Mouse (Mus musculus) liver, adult 2 months (tissue): ENCODE measurements around the gene Accsl. TPM values are rescaled to one million over a fixed set of nuclear protein-coding genes. Genes with fewer than 3 reads are reported as not detected.

Experiments
- DNase-seq: peaks from one replicate; pipeline ENCODE4 v3.0.0-alpha.2; 2011; ENCODE audit warnings: low read depth, low spot score; ENCODE audit errors: extremely low read depth
- H3K27ac ChIP-seq: fragments of 200-500 bp; replicated peaks from 2 replicates; pipeline ENCODE4 v1.5.1; 2012; ENCODE audit warnings: low read depth, mild to moderate bottlenecking, control low read depth, inconsistent platforms, low read length; ENCODE audit not compliant: insufficient read depth
- H3K27me3 ChIP-seq: fragments of 200-500 bp; 2 replicates; pipeline ENCODE4 v1.6.1; 2012; ENCODE audit warnings: mild to moderate bottlenecking, moderate library complexity, low read length, inconsistent platforms; ENCODE audit not compliant: control insufficient read depth, insufficient read depth
- H3K36me3 ChIP-seq: fragments of 200-500 bp; 2 replicates; pipeline ENCODE4 v1.6.1; 2012; ENCODE audit warnings: low read length, inconsistent platforms; ENCODE audit not compliant: control insufficient read depth, insufficient read depth
- H3K4me1 ChIP-seq: fragments of 200-500 bp; 2 replicates; pipeline ENCODE4 v1.6.1; 2011; ENCODE audit warnings: low read length; ENCODE audit not compliant: control insufficient read depth, insufficient read depth
- H3K4me3 ChIP-seq: fragments of 200-500 bp; 2 replicates; pipeline ENCODE4 v1.5.1; 2011; ENCODE audit warnings: low read depth, mild to moderate bottlenecking, control low read depth, low read length, moderate library complexity; ENCODE audit not compliant: insufficient read depth
- H3K79me2 ChIP-seq: fragments of 200-500 bp; 2 replicates; pipeline ENCODE4 v1.6.1; 2012; ENCODE audit warnings: inconsistent platforms, mild to moderate bottlenecking, low read length, moderate library complexity; ENCODE audit not compliant: control insufficient read depth, insufficient read depth
- H3K9ac ChIP-seq: fragments of 200-500 bp; 2 replicates; pipeline ENCODE4 v1.6.1; 2012; ENCODE audit warnings: low read depth, mild to moderate bottlenecking, control low read depth, inconsistent platforms, low read length
- CTCF ChIP-seq: fragments of 200-500 bp; IDR thresholded peaks from 2 replicates; pipeline ENCODE4 v1.5.1; 2011; ENCODE audit warnings: low read depth, low read length, control low read depth
- POLR2A ChIP-seq: fragments of 200-500 bp; IDR thresholded peaks from 2 replicates; pipeline ENCODE4 v1.6.1; 2011; ENCODE audit warnings: low read length, control low read depth; ENCODE audit not compliant: insufficient read depth; ENCODE audit errors: extremely low read depth
- WGBS: fragments of 180-500 bp; shearing (Covaris S2); methylation state at CpG from one replicate; pipeline ENCODE4 v1.1.7; 2018; 5-methylcytosine and 5-hydroxymethylcytosine counted together
- polyA plus RNA-seq: library from polyadenylated mRNA; depleted of rRNA; stranded (reverse); fragments of >200 nt; gene quantifications from 2 replicates; pipeline ENCODE4 v1.2.3, GENCODE M21; 2012
- total RNA-seq: library from RNA; depleted of rRNA; stranded (reverse); fragments of >200 nt; gene quantifications from 2 replicates; pipeline ENCODE4 v1.2.3, GENCODE M21; 2014

Gene Accsl
- total and polyA plus RNA-seq, 2 experiments: not detected

GRCm38 (mm10) chr2:93880981-93881380 lies 12.0 kb upstream of the Accsl start:
- DNase-seq: peak; percentile 55
- H3K36me3 ChIP-seq: no peaks in the 10 kb centered on the region
- H3K27ac ChIP-seq: no peak overlapping the region
- no peaks in the 10 kb centered on the region for H3K27me3 ChIP-seq
- 22% methylated on average over 3 of the region's 3 CpGs for WGBS
- H3K4me1 ChIP-seq: peaks cover 2% of the 10 kb centered on the region
- H3K79me2 ChIP-seq: no peaks in the 10 kb centered on the region
- TF ChIP-seq POLR2A: no peak
- no peak for TF ChIP-seq CTCF
- H3K9ac ChIP-seq: no peak overlapping the region
- no peak overlapping the region for H3K4me3 ChIP-seq

- Histone ChIP-seq H3K79me2 (no peaks in the 10 kb centered on the region), H3K4me3 (no peak overlapping the region), H3K27me3 (no peaks in the 10 kb centered on the region), H3K36me3 (no peaks in the 10 kb centered on the region), H3K27ac (no peak overlapping the region), H3K4me1 (peaks cover 2% of the 10 kb centered on the region), H3K9ac (no peak overlapping the region)
- TF ChIP-seq CTCF: no peak
- no peak for TF ChIP-seq POLR2A
- WGBS: 68% methylated on average over 8 of the region's 8 CpGs
- no peak for DNase-seq
These were observed 11.5 kb upstream of the Accsl start for GRCm38 (mm10) chr2:93880450-93880849.

- Histone ChIP-seq H3K27ac (no peak overlapping the region), H3K36me3 (no peaks in the 10 kb centered on the region), H3K9ac (no peak overlapping the region), H3K27me3 (no peaks in the 10 kb centered on the region), H3K79me2 (no peaks in the 10 kb centered on the region), H3K4me1 (peaks cover 2% of the 10 kb centered on the region), H3K4me3 (no peak overlapping the region)
- TF ChIP-seq POLR2A: no peak
- no peak for TF ChIP-seq CTCF
- DNase-seq: no peak
- 86% methylated on average over 5 of the region's 5 CpGs for WGBS
These were observed 8.0 kb upstream of the Accsl start for GRCm38 (mm10) chr2:93877005-93877404.

GRCm38 (mm10) chr2:93874606-93875005 lies 5.6 kb upstream of the Accsl start:
- no peak for DNase-seq
- H3K79me2 ChIP-seq: no peaks in the 10 kb centered on the region
- H3K36me3 ChIP-seq: no peaks in the 10 kb centered on the region
- TF ChIP-seq POLR2A (no peak), CTCF (no peak)
- H3K27me3 ChIP-seq: no peaks in the 10 kb centered on the region
- no peak overlapping the region for H3K9ac ChIP-seq
- no peaks in the 10 kb centered on the region for H3K4me1 ChIP-seq
- 96% methylated on average over 3 of the region's 3 CpGs for WGBS
- H3K27ac ChIP-seq: no peak overlapping the region
- no peak overlapping the region for H3K4me3 ChIP-seq

GRCm38 (mm10) chr2:93874227-93874514 lies 5.2 kb upstream of the Accsl start:
- Histone ChIP-seq H3K9ac (no peak overlapping the region), H3K79me2 (no peaks in the 10 kb centered on the region), H3K4me3 (no peak overlapping the region), H3K4me1 (no peaks in the 10 kb centered on the region), H3K27me3 (no peaks in the 10 kb centered on the region), H3K36me3 (no peaks in the 10 kb centered on the region), H3K27ac (no peak overlapping the region)
- WGBS: 52% methylated on average over 2 of the region's 2 CpGs
- DNase-seq: no peak
- TF ChIP-seq CTCF: no peak
- no peak for TF ChIP-seq POLR2A

DNA sequence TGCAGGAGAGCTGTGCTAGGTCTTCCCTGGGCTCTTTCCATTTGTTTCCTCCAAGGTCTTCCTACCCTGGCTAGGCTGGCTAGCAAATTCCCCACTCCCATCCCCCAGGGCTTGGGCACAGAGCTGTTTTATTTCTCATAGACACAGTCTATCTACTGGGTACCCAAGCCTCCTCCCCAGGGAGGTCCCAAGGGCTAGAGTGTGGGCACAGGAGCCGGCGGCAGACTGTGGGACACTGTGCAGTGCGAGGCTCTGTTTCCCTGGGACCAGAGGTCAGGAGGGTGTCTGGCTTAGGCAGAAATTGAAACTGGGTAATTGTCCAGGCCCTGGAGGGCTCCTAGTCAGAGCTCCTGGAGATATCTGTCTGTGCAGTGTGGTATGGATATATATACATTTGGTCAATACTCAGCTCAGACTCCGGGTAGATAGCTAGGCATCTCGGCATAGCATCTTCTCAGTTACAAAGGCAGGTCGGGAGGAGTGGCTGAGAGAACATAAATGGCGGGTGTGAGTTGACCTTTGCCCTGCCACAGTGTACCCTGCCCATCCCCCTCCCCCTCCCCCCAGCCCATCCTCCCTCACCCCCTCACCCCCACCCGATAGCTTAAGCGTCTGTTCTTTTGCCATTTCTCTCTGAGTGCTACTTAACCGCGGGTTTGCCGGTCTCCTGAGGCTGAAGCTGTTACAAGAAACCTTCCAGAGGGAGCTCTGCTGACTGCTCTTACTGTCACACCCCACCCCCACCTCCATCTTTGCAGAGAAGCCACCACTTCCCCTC lies 4.7 kb upstream of the Accsl start:
- no peak overlapping the region for H3K9ac ChIP-seq
- 32% methylated on average over 12 of the region's 12 CpGs for WGBS
- no peaks in the 10 kb centered on the region for H3K36me3 ChIP-seq
- H3K4me3 ChIP-seq: no peak overlapping the region
- no peaks in the 10 kb centered on the region for H3K4me1 ChIP-seq
- no peak for TF ChIP-seq POLR2A
- no peak for TF ChIP-seq CTCF
- no peaks in the 10 kb centered on the region for H3K79me2 ChIP-seq
- DNase-seq: no peak
- H3K27ac ChIP-seq: no peak overlapping the region
- no peaks in the 10 kb centered on the region for H3K27me3 ChIP-seq
